Mouse (Mus musculus): ENCODE data around the gene Ogg1.
"Not testable (repeated sequence)": the region's sequence is repeated elsewhere in the genome, so short reads cannot be mapped to it uniquely, and the experiment has no call there.

Ogg1 gene

DNA sequence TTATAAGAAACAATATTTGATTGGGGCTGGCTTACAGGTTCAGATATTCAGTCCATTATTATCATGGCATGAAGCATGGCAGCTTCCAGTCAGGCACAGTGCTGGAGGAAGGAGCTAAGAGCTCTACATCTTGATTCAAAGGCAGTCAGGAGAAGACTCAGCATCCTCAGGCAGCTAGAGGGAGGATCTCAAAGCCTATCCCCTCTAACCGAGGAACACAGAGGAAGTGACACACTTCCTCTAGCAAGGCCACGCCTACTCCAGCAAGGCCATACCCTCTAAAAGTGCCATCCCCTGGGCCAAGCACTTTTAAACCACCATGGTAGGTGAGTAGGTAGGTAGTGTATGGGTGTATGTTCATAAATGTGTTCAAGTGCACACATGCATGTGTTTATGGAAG lies 3.8 kb downstream of the Ogg1 start:
- DNase-seq (ENCODE audit: extremely low read depth, insufficient read length, low spot score) = no peak

DNA sequence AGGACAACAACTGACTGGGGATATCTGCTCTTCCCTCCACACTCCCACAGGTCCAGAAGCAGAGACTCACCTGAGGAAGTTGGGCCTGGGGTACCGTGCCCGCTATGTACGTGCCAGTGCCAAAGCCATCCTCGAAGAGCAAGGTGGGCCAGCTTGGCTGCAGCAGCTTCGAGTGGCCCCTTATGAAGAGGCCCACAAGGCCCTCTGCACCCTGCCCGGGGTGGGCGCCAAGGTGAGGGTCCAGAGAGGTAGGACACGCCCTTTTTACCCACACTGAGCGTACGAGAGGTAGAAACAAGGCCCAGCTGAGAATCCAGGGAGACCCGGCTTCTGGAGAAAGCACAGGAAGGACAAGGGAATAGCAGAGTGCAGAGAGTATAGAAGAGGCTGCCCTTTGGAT lies 4.9 kb downstream of the Ogg1 start:
- no peak for DNase-seq (ENCODE audit: extremely low read depth, insufficient read length, low spot score)

- DNase-seq (ENCODE audit: extremely low read depth, insufficient read length, low spot score) = not testable (repeated sequence)
Observed at GRCm38 (mm10) chr6:113332734-113333133, 6.0 kb downstream of the Ogg1 start.

- no peak for DNase-seq (ENCODE audit: extremely low read depth, insufficient read length, low spot score)
Observed at GRCm38 (mm10) chr6:113333137-113333950, 6.6 kb downstream of the Ogg1 start.

DNA sequence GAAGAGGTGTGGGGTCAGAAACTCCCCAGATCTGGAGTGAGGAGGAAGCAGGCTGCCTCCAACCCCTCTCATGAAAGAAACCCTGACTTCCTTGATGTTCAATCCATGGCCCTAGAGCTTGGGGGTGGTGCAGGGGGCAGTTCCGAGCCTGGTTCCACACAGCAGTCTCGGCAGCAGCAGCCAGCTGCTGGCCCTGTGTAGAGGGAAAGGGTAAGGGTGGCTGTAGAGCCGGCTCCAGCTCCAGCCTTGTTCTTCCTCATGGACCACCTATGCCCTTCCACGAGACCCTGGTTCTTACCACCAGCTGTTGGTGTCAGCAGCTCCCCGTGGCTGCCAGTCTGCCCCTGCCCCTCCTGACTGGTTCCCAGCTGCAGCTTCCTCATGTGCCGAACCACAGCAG lies 7.4 kb downstream of the Ogg1 start:
- no peak for DNase-seq (ENCODE audit: extremely low read depth, insufficient read length, low spot score)

DNA sequence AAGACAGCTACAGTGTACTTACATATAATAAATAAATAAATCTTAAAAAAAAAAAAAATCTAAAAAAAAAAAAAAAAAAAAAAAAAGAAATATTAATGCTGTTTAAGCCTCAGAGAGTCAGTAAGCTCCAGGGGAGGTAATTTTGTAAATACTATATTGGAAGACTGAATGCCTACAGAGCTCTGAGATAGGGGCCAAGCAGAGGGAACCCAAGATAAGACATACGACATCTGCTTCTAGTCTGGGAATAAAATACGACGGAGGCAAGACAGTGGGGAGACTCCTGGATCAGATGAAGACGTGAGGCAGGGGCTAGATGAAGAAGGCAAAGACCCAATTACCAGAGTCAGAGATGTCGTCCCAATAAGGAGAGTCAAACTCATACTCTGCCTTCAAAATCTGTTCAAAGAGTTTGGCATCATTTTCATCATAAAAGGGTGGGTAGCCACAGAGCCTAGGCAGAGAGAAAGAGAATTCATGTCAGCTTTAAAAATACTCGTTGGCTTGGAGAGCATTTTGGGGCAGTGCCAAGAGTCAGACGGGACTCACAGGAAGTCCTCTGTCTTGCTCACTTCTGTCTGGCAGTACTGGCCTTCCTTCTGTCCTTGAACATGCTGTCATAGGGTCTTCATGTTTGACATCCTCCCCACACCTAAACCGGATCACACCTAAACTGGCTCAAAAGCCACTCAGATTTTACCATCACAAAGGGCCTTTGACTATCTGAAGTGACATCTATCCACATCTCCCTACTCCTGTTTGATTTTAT lies 10.3 kb downstream of the Ogg1 start:
- no peak for DNase-seq (ENCODE audit: extremely low read depth, insufficient read length, low spot score)

DNA sequence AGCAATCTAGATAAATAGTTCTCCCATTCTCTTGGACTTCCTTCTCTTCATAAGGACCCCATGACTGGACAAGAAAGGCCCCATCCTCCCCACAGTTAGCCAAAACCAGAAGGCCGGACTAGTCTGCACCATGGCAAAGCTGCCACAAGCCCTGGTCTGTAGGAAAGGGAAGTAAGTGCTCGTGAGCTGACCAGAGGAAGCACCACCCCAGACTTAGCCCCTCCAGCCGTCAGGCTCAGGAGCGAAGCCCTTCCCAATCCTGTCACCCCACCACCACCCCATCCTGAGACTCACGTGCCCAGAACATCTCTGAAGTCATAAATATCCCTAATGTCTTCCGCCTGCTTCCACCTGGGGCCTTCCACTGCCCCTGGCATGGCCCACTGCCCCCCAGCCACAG lies 14.8 kb downstream of the Ogg1 start:
- no peak for DNase-seq (ENCODE audit: extremely low read depth, insufficient read length, low spot score)

GRCm38 (mm10) chr6:113342297-113342696 lies 15.5 kb downstream of the Ogg1 start:
- DNase-seq (ENCODE audit: extremely low read depth, insufficient read length, low spot score) = no peak

- peak; percentile 93 for DNase-seq (ENCODE audit: extremely low read depth, insufficient read length, low spot score)
Observed at GRCm38 (mm10) chr6:113343177-113344092, 16.7 kb downstream of the Ogg1 start, which contains the start of gene Camk1. Gene Camk1, minus strand, starts transcription at chr6:113343984.

DNA sequence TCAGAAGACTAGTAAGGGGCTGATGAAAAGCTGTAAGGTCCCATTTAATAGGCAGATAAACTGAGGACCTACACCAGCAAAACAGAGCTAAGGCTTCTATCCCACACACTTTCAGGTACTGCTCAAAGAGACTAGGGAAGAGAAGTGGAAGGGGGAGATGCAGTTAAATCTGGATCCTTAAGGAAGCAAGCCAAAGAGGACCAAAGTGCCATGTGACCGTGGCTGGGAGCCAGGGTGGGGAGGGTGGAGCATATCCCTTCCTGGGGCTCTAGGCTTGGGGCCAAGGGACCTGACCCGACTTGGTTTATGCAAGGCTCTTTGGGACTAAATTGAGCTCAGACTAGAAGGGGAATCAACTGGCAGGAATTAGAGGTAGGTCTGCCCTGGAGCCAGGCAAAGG lies 17.5 kb downstream of the Ogg1 start:
- peak; percentile 74 for DNase-seq (ENCODE audit: extremely low read depth, insufficient read length, low spot score)

DNA sequence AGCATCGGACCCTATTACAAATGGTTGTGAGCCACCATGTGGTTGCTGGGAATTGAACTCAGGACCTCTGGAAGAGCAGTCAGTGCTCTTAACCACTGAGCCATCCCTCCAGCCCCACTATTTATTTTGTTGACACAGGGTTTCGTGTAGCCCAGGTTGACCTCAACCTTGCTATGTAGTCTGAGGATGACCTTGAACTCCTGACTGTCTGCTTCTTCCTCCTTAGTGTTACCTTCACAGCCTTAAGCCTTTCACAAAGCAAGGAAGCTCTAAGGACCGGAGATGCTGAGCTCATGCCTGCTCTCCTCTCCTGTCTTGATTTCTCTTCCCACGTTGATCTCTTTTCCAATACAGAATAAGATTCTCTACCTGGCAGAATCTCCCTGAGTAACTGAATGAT lies 20.1 kb downstream of the Ogg1 start:
- DNase-seq (ENCODE audit: extremely low read depth, insufficient read length, low spot score) = no peak

DNA sequence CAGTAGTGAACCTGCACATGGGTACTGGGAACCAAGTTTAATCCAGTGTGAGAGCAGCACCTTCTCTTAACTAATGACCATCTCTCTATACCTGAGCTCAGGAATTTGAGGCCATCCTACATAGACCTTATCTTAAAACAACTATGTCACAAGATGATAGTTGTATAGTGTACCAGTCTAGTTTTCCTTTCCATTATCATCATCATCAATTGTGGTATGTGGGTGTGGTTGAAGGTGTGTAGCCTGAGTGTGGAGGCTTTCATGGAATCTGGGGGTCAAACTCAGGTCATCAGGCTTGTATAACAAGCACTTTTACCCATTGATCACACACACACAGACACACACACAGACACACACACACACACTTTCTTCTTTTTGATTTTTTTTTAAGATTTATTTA lies 23.8 kb downstream of the Ogg1 start:
- DNase-seq (ENCODE audit: extremely low read depth, insufficient read length, low spot score) = no peak

GRCm38 (mm10) chr6:113351161-113351560 lies 24.4 kb downstream of the Ogg1 start:
- DNase-seq (ENCODE audit: extremely low read depth, insufficient read length, low spot score) = no peak

GRCm38 (mm10) chr6:113351653-113352052 lies 24.9 kb downstream of the Ogg1 start:
- no peak for DNase-seq (ENCODE audit: extremely low read depth, insufficient read length, low spot score)

- no peak for DNase-seq (ENCODE audit: extremely low read depth, insufficient read length, low spot score)
Observed at GRCm38 (mm10) chr6:113352820-113353219, 26.0 kb downstream of the Ogg1 start.

- no peak for DNase-seq (ENCODE audit: extremely low read depth, insufficient read length, low spot score)
Observed at GRCm38 (mm10) chr6:113353696-113354095, 26.9 kb downstream of the Ogg1 start.

DNA sequence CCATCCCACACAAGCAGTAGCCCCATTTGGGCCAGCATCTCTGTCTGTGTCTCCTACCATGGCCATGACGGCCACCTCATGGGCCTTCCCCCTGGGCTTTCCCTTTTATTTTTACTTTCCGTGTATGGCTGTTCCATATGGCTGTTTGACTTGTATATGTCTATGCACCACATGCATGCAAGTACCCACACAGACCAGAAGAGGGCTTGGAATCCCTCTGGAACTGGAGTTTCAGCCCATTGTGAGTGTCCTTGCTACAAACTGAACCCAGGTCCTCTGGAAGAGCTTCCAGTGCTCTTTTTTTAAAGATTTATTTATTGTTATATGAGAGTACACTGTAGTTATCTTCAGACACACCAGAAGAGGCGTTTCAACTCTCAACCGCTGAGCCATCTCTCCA lies 34.7 kb downstream of the Ogg1 start:
- no peak for DNase-seq (ENCODE audit: extremely low read depth, insufficient read length, low spot score)

DNA sequence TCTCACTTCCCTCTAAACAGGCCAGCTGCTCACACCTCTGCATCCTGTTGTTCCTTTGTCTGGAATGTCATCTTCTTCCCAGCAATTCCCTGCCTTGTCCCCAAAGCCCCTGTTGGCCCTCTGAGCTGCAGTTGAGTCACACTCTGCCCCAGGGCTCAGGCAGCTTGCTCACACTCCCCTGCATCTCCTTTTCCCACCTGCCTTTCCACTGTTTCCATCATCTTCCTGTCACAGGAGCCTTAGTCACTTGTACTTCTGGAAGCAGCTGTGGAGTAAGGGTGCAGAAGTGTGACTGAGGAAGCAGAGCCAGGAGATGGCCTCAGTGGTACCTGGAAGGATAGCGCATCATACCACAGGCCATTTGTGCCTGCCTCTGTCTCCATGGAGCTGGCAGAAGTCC lies 35.5 kb downstream of the Ogg1 start:
- peak; percentile 69 for DNase-seq (ENCODE audit: extremely low read depth, insufficient read length, low spot score)

GRCm38 (mm10) chr6:113364518-113365135 lies 37.9 kb downstream of the Ogg1 start:
- DNase-seq (ENCODE audit: extremely low read depth, insufficient read length, low spot score) = no peak

- no peak for DNase-seq (ENCODE audit: extremely low read depth, insufficient read length, low spot score)
Observed at GRCm38 (mm10) chr6:113366639-113367038, 39.9 kb downstream of the Ogg1 start.
